Mouse (Mus musculus): ENCODE measurements at regions not wholly inside any gene's neighbourhood (a gene's known extent, or its start where the extent isn't known, plus 50 kb on each side); places are given as distances from the start of the nearest gene placed in this dataset.

- DNase-seq (ENCODE audit: low spot score) = no peak
Observed at GRCm38 (mm10) chr1:168008216-168008615, 319.2 kb downstream of the Lmx1a start.

DNA sequence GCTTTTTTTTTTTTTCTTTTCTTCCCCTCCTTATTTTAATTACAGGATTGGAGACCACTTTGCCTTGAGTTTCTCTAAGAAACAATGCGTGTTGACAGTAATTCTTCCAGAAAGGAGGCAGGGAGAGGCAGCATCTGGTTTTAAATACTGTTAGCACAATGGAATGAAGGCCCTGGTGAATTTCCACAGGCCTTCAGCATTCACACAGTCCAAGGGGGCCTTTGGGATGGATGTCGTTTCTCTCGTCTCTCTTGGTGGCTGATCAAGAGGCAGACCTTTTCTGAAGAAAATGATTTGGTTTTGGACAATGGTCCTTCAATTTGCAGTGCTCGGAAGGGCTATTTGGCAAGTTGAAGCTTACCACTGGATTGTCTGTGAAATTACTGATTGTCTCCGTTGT lies 321.4 kb downstream of the Lmx1a start:
- DNase-seq (ENCODE audit: low spot score) = no peak

DNA sequence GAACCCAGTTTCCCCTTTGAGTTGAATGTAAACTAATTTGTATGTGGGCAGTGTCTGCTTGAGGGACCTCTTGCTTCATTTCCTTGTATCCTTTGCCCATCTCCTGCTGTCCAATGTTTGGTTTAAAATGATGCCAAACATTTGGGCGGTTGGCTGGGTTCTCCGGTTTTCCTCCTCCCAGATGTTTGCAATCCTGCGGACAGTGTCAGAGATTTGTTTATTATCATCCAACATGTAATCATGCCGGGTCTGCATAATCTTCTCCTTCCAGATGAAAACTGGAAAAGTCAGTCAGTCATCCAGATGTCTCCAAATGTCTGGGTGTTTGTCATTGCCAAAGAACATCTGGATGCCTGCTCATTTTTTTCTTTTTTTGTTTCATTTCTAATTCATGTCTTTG lies 323.0 kb downstream of the Lmx1a start:
- DNase-seq (ENCODE audit: low spot score) = no peak

DNA sequence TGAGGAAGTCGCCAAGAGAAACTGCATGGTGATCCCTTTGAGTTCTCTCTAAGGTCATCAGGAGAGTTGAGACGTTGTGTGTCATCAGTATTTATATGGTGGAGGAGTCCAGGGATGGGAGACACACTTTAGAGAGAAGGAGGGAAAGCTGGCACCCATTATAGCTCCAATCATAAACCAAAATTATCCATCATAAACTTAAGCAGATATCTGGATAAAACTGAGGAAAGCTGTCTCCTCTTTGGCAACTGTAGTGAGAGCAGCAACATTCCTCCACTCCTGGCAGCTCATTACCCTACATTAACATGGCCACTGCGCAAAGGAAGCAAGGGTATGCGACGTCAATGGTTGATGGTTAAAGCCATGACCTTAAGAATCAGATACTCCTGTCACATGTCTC lies 323.6 kb downstream of the Lmx1a start:
- no peak for DNase-seq (ENCODE audit: low spot score)

- DNase-seq (ENCODE audit: low spot score) = no peak
Observed at GRCm38 (mm10) chr1:168016375-168016890, 327.4 kb downstream of the Lmx1a start.

- DNase-seq (ENCODE audit: low spot score) = no peak
Observed at GRCm38 (mm10) chr1:168026481-168026880, 337.4 kb downstream of the Lmx1a start.

DNA sequence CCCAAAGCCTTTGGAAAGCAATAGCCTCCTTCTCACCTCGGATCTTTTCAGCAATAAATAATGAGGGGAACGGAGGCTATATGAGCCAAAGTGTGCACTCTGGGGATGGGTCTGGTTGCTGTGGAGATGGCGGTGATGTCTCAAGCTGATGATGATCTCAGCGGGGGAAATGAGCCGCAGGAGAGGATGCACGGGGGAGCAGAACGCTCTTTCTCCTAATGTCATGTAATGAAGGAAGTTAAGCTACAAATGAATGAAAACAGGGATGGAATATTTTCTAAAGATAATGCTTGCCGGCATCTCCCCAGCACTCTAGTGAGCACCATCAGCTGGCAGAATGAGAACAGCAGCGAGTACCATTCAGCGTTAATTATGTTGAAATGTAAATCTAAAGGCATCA lies 355.7 kb downstream of the Lmx1a start:
- DNase-seq (ENCODE audit: low spot score) = no peak

GRCm38 (mm10) chr1:168046347-168046746 lies 357.3 kb downstream of the Lmx1a start:
- peak; percentile 8 for DNase-seq (ENCODE audit: low spot score)

DNA sequence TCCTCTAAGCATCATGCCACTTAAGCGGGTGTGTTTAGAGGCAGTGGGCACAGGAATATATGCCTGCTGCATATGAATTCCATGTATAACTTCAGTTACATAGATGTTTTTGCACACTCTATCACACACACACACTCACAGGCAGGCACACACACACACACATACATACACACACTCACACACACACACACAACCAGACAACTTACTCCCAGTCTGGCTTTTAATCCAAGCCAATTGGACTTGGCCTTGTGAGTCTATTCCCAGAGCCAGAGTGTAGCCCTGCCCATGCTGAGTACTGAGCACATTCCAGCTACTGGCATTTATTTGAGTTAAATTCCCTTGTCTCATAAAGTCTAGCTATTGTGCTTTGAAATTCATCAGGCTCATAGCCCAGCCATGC lies 357.7 kb downstream of the Lmx1a start:
- no peak for DNase-seq (ENCODE audit: low spot score)

DNA sequence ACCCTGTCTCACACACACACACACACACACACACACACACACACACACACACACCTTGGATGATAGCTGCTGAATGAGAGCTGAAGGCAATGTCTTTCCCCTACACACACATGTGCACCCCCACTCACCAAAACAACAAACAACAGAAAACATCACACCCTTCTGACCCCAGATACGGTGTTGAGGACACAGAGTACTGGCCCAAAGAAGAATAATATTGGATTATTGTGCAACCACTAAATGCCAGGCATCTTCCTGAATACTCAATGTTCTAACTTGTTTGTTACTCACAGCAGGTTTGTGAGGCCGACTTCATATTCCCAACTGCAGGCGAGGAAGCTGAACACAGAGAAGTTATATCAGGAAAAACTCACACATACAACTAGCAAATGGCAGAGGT lies 360.9 kb downstream of the Lmx1a start:
- no peak for DNase-seq (ENCODE audit: low spot score)

DNA sequence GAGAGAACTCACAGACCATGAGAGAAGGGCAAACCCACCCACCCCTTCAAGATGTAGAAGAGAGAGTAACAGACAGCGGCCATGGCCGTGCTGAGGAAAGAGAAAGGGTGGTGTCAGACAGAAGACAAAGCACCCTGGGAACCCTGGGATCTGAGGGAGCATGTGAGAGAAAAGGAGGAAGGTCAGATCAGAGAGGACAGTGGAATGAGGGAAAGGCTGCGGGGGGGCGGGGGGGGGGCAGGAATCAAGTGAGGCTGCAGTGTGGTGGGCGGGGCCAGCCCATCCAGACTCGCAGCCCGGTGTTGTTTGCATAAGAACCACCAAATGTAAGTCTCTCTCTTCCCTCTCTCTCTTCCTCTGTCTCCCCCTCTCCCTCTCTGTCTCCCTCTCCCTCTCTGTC lies 367.4 kb downstream of the Lmx1a start:
- no peak for DNase-seq (ENCODE audit: low spot score)

DNA sequence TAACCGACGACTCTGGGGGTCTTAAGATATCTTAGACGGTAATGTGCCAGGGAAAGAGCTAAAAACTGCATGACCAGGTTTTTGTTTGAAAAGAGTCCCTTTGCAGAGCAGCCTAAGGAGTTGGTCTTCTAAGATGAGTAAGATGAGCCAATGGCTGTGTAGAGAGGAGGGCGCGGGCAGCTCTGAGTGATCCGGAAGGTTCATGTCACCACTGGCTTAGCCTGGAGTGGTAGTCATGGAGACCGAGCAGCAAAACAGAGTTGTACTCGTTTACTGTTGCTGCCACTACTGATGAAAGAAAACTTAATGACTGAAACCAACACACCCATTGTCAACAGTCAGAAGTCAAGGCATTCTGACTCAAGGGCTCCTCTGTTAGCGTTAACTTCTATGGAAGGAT lies 368.4 kb downstream of the Lmx1a start:
- DNase-seq (ENCODE audit: low spot score) = no peak

DNA sequence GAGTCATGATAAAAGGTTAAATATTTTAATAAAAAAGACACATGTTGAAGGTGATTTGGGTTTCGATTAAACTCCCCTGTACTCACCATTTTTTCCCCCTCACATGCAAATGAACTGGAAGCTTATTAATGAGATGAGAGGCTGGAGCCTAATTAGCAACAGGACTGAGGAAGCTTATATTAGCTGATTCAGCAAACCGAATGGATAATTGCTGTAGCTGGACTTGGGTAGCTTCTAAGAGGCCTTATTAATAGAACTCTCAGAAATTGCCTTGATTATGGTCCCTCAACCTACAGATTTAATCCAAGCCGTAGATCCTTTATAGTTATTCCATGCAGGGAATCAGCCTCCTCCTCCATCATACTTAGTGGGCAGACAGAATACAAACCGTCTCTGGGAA lies 369.7 kb downstream of the Lmx1a start:
- no peak for DNase-seq (ENCODE audit: low spot score)

- no peak for DNase-seq (ENCODE audit: low spot score)
Observed at GRCm38 (mm10) chr1:168064065-168064664, 367.9 kb downstream of the Pbx1 start.

DNA sequence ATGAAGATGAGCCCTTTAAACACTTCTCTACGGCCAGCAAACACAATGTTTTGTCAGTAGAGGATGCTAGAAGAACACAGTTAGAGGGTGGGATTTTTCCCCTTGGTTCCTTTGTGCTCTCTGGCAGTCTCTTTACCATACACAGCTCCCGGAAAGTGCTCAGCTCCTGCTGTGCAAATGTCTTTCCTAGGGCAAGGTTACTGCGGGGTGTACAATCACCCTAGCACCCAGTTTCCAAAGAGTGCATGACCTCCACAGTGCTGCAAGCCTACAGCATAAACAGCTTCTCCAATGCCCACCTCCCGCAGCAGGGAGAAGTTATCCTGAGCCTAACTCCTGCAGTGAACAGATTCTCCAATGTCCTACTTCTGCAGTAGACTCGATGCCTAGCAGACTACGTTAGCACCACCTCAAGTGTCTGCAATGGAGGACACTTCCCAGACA lies 366.4 kb downstream of the Pbx1 start:
- DNase-seq (ENCODE audit: low spot score) = no peak

GRCm38 (mm10) chr1:168066810-168067209 lies 365.3 kb downstream of the Pbx1 start:
- DNase-seq (ENCODE audit: low spot score) = no peak

DNA sequence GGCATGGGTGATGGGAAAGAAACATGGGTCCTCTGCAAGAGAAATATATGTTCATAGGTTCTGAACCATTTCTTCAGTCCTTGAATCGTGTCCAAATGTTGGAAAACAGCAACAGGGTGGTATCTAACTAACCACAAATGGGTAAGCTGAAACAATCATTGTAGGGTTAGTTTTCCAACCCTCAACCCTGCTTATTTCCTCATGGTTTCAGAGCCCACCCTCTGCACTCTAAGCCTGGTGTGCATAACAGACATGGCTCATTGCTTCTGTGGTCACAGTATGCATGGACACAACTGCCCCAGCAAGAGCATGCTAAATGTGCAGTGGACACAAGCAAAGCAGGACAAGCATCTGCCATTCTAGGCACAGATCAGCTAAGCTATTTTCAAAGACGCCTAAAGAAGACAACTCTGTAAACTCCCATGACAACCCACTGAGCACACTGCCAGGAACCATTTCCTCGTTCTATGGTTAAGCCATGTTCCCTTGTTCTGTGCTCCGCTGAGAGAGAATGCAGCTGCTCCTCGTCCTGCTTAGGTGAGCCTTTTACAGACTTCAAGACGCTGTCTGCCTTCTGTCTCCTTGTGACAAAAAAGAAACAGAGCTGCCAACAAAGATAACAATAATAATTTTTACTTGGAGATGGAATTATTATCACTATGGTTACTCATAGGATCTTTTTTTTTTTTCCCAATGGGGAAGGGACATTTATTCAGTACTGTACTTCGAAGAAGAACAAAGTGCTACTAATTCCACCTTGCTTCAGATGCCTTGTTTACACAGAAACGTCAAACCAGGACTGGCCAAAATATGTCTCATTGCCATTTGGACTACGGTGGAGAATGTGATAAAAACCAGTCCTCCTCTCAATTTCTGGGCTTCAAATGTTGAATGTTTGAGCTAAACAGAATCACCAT lies 363.8 kb downstream of the Pbx1 start:
- DNase-seq (ENCODE audit: low spot score) = no peak

DNA sequence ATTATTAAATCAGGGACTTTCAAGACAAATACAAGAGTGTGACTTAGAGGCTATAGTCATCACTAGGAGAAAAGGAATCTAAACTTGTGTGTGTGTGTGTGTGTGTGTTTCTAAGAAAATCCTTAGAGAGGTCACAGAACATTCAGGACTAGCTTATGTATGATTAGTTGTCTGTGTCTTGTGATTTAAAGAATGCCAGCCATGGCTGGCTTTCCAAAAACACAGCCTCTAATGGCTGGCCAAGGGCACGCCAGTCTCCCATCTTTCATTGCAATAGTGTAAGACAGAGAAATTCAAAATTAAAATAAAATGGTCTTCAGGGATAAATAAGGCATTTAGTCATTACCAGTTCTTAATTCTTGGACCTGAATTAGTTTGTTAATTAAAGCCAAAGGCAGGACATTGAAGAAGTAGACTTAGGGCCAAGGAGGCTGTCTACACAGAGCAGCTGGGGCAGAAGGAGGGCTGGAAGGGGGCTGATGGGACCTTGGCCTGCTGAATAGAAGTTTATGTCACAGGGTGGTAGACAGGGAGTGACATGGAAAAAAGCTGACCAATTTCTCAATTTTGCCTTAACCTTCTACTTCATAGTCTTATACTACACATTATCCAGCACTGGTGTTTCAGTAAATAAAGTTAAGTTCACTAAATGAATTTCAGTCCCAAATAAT lies 363.0 kb downstream of the Pbx1 start:
- DNase-seq (ENCODE audit: low spot score) = no peak
